Mouse (Mus musculus) liver, postnatal 0 days (tissue): ENCODE measurements around the gene Epn3. TPM values are rescaled to one million over a fixed set of nuclear protein-coding genes. Genes with fewer than 3 reads are reported as not detected.

Experiments
- ATAC-seq: fragments of 200-750 bp; cut with Nextera tagmentation; 2 replicates; pipeline ENCODE4 v1.8.0; 2017; ENCODE audit warnings: mild to moderate bottlenecking, moderate library complexity
- DNase-seq: peaks from one replicate; pipeline ENCODE4 v3.0.0-alpha.2; 2016
- H3K27ac ChIP-seq: fragments of 300-500 bp; sonication (generic); 2 replicates; pipeline ENCODE4 v1.5.1; 2014; ENCODE audit warnings: antibody characterized with exemption, moderate library complexity, mild to moderate bottlenecking, low read depth
- H3K27me3 ChIP-seq: fragments of 300-500 bp; sonication (generic); 2 replicates; pipeline ENCODE4 v1.6.1; 2014; ENCODE audit warnings: low read length, control low read depth, mixed read lengths; ENCODE audit not compliant: insufficient read depth
- H3K36me3 ChIP-seq: fragments of 300-500 bp; sonication (generic); replicated peaks from 2 replicates; pipeline ENCODE4 v1.6.1; 2014; ENCODE audit warnings: mild to moderate bottlenecking, control low read depth, low read length, moderate library complexity, mixed read lengths; ENCODE audit not compliant: insufficient read depth
- H3K4me1 ChIP-seq: fragments of 300-500 bp; sonication (generic); 2 replicates; pipeline ENCODE4 v1.6.1; 2014; ENCODE audit warnings: antibody characterized with exemption, mild to moderate bottlenecking, control low read depth; ENCODE audit not compliant: insufficient read depth
- H3K4me2 ChIP-seq: fragments of 300-500 bp; sonication (generic); 2 replicates; pipeline ENCODE4 v1.6.1; 2014; ENCODE audit warnings: low read depth, mild to moderate bottlenecking, low read length, moderate library complexity, mixed read lengths
- H3K4me3 ChIP-seq: fragments of 300-500 bp; sonication (generic); 2 replicates; pipeline ENCODE4 v1.5.1; 2014; ENCODE audit warnings: low read depth, low read length
- H3K9ac ChIP-seq: fragments of 300-500 bp; sonication (generic); replicated peaks from 2 replicates; pipeline ENCODE4 v1.6.1; 2014; ENCODE audit warnings: mild to moderate bottlenecking, moderate library complexity
- H3K9me3 ChIP-seq: fragments of 300-500 bp; sonication (generic); 2 replicates; pipeline ENCODE4 v1.6.1; 2016; ENCODE audit warnings: mild to moderate bottlenecking, control low read depth, low read length, mixed read lengths
- CTCF ChIP-seq: sonication (generic); IDR thresholded peaks from 2 replicates; pipeline ENCODE4 v1.5.1; 2016; ENCODE audit warnings: antibody characterized with exemption, low read depth
- EP300 ChIP-seq: IDR thresholded peaks from 2 replicates; pipeline ENCODE4 v1.6.1; 2016; ENCODE audit warnings: antibody characterized with exemption, low read depth, mild to moderate bottlenecking
- WGBS: fragments of 180-500 bp; shearing (Covaris S2); extraction: QIAGEN DNeasy Blood & Tissue Kit; methylation state at CpG from one replicate; pipeline ENCODE4 v1.1.7; 2014; ENCODE audit not compliant: insufficient replicate concordance; 5-methylcytosine and 5-hydroxymethylcytosine counted together
- polyA plus RNA-seq: library from polyadenylated mRNA; unstranded; fragments of >200 nt; fragmentation: Nextera tagmentation; extraction: Ambion mirVana; gene quantifications from 2 replicates; pipeline ENCODE4 v1.2.1, GENCODE M21; 2015

The Epn3 gene
- polyA plus RNA-seq, 1 experiment from 2014 or later = 0.21 TPM

GRCm38 (mm10) chr11:94483436-94483835, 16.3 kb downstream of the Epn3 start:
- Histone ChIP-seq H3K4me2 (no peak overlapping the region), H3K27me3 (0 out of 2 replicates have a peak, but pooled peaks cover 19% of the 10 kb centered on the region), H3K4me3 (no peak overlapping the region), H3K4me1 (no peaks in the 10 kb centered on the region), H3K27ac (no peak overlapping the region), H3K9ac (no peak overlapping the region), H3K36me3 (no peaks in the 10 kb centered on the region), H3K9me3 (no peaks in the 10 kb centered on the region)
- DNase-seq = no peak
- no peak for ATAC-seq
- TF ChIP-seq EP300 (no peak), CTCF (no peak)
- WGBS = 74% methylated on average over 11 of the region's 11 CpGs

- H3K27ac ChIP-seq = no peak overlapping the region
- no peak for ATAC-seq
- no peak overlapping the region for H3K4me2 ChIP-seq
- no peaks in the 10 kb centered on the region for H3K4me1 ChIP-seq
- no peaks in the 10 kb centered on the region for H3K36me3 ChIP-seq
- H3K9me3 ChIP-seq = no peaks in the 10 kb centered on the region
- TF ChIP-seq CTCF = no peak
- no peak for TF ChIP-seq EP300
- DNase-seq = no peak
- no peak overlapping the region for H3K9ac ChIP-seq
- peaks cover 17% of the 10 kb centered on the region; the same call in 1 of the 2 replicates for H3K27me3 ChIP-seq
- 89% methylated on average over 11 of the region's 11 CpGs for WGBS
- H3K4me3 ChIP-seq = no peak overlapping the region
These were observed 17.0 kb downstream of the Epn3 start for GRCm38 (mm10) chr11:94482738-94483137.

- peaks cover 22% of the 10 kb centered on the region; the same call in 1 of the 2 replicates for H3K27me3 ChIP-seq
- WGBS = 90% methylated on average over 7 of the region's 7 CpGs
- ATAC-seq (no peak), DNase-seq (no peak)
- H3K36me3 ChIP-seq = no peaks in the 10 kb centered on the region
- no peak overlapping the region for H3K9ac ChIP-seq
- H3K9me3 ChIP-seq = no peaks in the 10 kb centered on the region
- TF ChIP-seq EP300 = no peak
- TF ChIP-seq CTCF = no peak
- no peak overlapping the region for H3K4me2 ChIP-seq
- H3K4me1 ChIP-seq = no peaks in the 10 kb centered on the region
- H3K4me3 ChIP-seq = no peak overlapping the region
- no peak overlapping the region for H3K27ac ChIP-seq
These were observed 17.8 kb downstream of the Epn3 start for GRCm38 (mm10) chr11:94481963-94482362.

- Histone ChIP-seq H3K36me3 (no peaks in the 10 kb centered on the region), H3K4me3 (no peak overlapping the region), H3K4me1 (no peaks in the 10 kb centered on the region), H3K9me3 (no peaks in the 10 kb centered on the region), H3K27ac (no peak overlapping the region), H3K9ac (no peak overlapping the region), H3K4me2 (no peak overlapping the region), H3K27me3 (peaks cover 32% of the 10 kb centered on the region)
- TF ChIP-seq EP300 = no peak
- no peak for TF ChIP-seq CTCF
- no peak for DNase-seq
- ATAC-seq = no peak
- WGBS = 77% methylated on average over 9 of the region's 9 CpGs
These were observed 19.4 kb downstream of the Epn3 start for GRCm38 (mm10) chr11:94480382-94480781.

GRCm38 (mm10) chr11:94477651-94478050, 22.1 kb downstream of the Epn3 start:
- TF ChIP-seq EP300 (no peak), CTCF (no peak)
- Histone ChIP-seq H3K27me3 (peaks cover 56% of the 10 kb centered on the region), H3K9ac (no peak overlapping the region), H3K27ac (no peak overlapping the region), H3K9me3 (no peaks in the 10 kb centered on the region), H3K4me3 (no peak overlapping the region), H3K36me3 (no peaks in the 10 kb centered on the region), H3K4me2 (no peak overlapping the region), H3K4me1 (peaks cover 8% of the 10 kb centered on the region)
- DNase-seq = no peak
- no peak for ATAC-seq
- 63% methylated on average over 6 of the region's 6 CpGs for WGBS

GRCm38 (mm10) chr11:94475722-94476121, 24.1 kb downstream of the Epn3 start:
- WGBS = 15% methylated on average over 11 of the region's 11 CpGs
- ATAC-seq (no peak), DNase-seq (no peak)
- H3K36me3 ChIP-seq = no peaks in the 10 kb centered on the region
- TF ChIP-seq EP300 (no peak), CTCF (no peak)
- H3K4me2 ChIP-seq = no peak overlapping the region
- peaks cover 71% of the 10 kb centered on the region for H3K27me3 ChIP-seq
- H3K4me1 ChIP-seq = peaks cover 8% of the 10 kb centered on the region
- H3K27ac ChIP-seq = no peak overlapping the region
- no peak overlapping the region for H3K4me3 ChIP-seq
- H3K9me3 ChIP-seq = no peaks in the 10 kb centered on the region
- H3K9ac ChIP-seq = no peak overlapping the region

GRCm38 (mm10) chr11:94474544-94474910, 25.2 kb downstream of the Epn3 start:
- ATAC-seq (no peak), DNase-seq (no peak)
- no peak overlapping the region for H3K9ac ChIP-seq
- no peak for TF ChIP-seq CTCF
- TF ChIP-seq EP300 = no peak
- H3K27me3 ChIP-seq = peaks cover 78% of the 10 kb centered on the region
- H3K4me3 ChIP-seq = peak overlapping the region; percentile 49
- H3K9me3 ChIP-seq = no peaks in the 10 kb centered on the region
- H3K4me1 ChIP-seq = peaks cover 8% of the 10 kb centered on the region
- no peaks in the 10 kb centered on the region for H3K36me3 ChIP-seq
- under 1% methylated on average over 11 of the region's 11 CpGs for WGBS
- peak overlapping the region; percentile 80 for H3K4me2 ChIP-seq
- H3K27ac ChIP-seq = no peak overlapping the region
